Mouse (Mus musculus): Measurements from ENCODE around the gene Large1.
"Not testable (repeated sequence)": the region's sequence is repeated elsewhere in the genome, so short reads cannot be mapped to it uniquely, and the experiment has no call there.

The Large1 gene

DNA sequence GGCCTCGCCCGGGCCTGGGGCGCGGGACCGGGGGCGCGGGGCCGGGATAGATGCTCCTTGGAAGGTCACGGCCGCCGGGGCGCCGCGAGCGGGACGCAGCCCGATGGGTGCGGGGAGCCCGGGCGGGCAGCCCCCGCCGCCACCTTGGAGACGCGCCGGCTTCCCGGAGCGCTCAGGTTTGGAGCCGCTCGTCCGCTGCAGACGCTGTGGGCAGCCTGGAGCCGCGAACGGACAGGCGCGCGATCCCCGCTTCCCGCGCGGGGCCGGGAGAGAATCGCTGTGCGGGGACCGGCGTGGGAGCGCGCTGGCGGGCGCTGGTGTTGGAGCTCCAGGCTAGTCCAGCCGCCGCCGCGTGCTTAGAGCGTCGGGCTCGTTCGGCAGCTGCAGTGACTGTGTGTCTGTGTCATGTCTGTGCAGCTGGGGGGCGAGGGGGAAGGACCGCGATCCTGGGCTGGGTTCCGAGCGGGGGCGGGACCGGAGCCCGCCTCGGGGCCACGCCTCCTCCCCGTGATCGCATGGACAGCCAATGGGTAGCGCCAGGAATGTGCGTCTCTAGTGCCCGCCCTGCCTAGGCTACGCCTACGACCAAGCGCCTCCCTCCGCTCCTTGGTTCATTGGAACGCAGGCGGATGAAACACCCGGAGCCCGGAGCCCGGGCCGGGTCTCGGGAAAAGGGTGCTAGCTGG is at the start of gene Large1:
TSS of gene Large1 (minus strand) at position 433 of the 686 bp plus-strand sequence.
- peak; percentile 99 for DNase-seq (ENCODE audit: low read depth)

DNA sequence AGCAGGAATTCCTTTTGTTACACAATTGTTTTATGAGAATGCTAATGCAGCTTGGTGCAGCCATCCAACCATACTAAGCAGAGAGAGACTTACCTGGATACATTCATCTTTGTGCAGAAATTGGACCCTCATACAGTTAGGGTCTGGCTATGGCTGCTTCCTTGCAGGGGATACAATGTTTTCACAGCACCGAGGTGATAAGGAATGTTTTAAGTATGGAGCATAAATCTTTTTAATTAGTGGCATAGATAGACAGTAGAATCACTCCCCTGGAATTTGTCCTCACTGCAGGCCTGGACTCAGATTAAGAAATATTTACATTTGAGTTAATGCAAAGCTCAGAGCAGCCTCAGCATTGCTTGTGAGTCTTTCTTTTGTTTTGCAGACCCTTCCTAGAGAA is 47.0 kb upstream of the Large1 start:
- DNase-seq (ENCODE audit: low read depth), result no peak

DNA sequence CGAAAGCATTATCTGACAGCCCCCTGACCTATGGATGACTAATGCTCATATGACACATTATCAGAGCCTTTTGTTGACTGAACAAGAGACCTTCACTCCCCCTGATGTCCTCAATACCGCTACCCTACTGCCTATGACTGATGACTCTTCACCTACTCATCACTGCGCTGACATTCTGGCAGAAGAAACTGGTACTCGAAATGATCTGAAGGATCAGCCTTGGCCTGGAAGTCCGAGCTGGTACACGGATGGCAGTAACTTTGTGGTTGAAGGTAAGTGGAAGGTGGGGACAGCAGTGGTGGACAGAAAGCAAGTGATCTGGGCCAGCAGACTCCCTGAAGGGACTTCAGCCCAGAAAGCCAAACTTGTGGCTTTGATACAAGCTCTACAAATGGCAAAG is 19.7 kb upstream of the Large1 start:
- not testable (repeated sequence) for DNase-seq (ENCODE audit: low read depth)

DNA sequence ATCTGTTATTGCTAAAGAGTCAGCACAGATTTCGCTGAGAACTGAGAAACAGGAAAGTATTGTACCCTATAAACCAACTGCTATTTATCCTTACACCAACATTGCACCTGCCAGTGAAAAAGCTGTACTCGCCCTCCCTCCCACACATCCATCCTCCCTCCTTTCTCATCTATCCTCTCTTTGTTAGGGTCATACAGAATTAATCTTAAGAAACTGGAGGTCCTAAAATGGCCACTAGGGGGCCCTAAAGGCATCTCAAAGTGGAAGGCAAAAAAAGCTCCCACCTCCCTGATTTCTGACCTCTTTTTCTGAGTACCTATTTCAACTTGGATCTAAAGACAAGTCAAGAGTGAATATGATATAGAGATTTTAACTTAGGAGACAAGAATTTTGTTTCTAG is 2.6 kb upstream of the Large1 start:
- peak; percentile 85 for DNase-seq (ENCODE audit: low read depth)

DNA sequence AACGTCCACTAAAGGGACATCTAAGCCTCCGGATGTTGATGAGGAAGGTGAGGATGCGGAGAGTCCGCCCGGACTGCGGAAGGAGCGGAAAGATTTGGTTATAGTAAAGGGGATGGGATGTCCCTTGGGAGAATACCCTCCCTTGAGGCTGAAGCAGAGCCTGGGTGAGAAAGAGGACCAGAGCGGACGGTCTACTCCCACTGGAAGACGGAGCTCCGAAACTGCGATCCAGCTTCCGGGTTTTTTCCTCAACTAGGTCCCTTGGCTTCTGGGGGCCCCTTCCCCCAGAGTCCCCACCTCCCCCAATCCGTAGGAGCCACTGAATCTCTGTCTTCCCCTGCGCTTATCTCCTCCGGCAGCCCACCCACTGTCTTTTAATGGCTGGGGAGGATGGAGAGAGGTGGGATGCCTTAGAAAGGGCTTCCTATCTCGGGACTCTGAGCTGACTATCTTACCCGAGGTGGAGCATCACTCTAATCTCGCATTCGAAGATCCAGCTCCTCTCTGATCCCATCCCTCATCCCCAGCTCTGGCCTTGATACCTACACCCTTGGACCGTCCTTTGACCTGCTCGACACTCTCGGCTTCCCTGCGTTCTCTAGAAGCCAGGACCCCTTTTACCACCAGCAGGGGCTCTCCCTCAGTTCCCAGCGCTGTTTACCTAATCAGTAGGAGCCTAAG is 1.0 kb upstream of the Large1 start:
- DNase-seq (ENCODE audit: low read depth), result peak; percentile 76

DNA sequence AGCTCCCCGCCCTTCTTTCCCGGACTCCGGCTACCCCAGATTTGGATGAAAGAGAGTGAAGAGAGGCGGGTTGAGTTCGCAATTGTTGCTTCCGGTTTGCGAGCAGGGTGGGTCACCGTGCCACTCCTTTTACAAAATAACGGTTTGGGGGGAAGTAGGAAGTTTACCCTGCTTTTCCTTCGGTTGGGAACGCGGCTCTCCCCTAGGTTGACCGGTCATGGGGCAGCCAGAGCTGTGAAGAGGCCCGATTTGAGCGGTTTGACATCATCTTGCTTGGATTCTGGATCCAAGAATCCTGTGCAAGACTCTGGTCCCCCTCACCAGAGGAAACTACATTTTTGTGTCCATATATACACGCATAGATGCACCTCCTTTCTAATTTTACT is 447 bp upstream of the Large1 start:
- DNase-seq (ENCODE audit: low read depth), result no peak

DNA sequence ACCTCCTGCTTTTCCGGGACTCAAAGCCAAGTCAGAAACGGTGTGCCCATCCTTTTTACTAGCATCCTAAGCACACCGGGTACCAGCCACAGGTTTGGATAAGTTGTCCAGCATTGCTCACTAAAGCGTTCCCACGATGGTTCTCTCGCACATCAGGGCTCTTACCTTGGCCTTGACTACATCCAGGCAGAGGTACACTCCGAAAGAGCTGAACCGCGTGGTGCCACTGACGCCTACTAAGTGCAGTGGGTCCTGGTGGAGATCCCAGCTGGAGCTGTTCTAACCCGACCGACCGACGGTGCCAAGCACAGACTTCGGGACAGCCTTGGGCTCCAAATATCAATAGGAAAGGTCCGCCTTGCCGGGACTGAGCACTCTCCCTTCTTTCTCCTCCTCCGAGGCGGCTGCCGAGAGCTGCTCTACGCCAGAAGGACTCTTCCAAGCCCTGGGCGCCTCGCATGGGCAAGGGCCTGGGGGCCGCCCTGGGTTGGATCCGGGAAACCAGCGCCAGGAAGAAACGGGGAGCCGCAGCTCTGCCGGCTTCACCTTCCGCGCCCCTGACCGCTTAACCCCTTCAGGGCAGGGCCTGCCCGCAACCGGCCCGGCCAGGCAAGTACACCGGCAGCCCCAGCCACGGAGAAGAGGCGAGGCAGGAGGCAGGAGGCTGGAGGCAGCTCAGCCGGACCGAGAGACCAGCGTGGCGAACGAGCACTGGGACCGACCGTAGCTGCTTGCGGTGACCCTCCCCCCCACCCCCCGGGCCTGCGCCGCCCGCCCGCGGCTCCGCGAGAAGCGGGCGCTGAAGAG is 836 bp downstream of the Large1 start:
- peak; percentile 60 for DNase-seq (ENCODE audit: low read depth)

DNA sequence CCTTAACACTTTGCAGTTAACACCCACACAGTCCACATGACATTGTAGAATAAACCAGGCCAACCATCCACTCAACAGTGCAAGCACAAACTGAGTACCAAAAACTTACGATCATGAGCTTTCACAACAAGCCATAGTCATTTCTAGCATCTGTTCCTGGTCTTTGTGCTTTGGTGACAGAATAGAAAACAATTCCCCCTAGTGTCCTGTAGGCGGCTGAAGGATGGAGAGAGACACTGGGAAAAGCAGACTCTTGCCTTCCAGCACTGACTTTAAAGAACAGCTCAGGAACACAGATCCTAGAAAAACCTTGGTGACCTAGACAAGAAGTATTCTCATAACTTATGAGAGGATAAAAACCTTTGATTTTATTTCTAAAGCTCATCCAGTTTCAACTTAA is 3.0 kb downstream of the Large1 start:
- peak; percentile 72 for DNase-seq (ENCODE audit: low read depth)

DNA sequence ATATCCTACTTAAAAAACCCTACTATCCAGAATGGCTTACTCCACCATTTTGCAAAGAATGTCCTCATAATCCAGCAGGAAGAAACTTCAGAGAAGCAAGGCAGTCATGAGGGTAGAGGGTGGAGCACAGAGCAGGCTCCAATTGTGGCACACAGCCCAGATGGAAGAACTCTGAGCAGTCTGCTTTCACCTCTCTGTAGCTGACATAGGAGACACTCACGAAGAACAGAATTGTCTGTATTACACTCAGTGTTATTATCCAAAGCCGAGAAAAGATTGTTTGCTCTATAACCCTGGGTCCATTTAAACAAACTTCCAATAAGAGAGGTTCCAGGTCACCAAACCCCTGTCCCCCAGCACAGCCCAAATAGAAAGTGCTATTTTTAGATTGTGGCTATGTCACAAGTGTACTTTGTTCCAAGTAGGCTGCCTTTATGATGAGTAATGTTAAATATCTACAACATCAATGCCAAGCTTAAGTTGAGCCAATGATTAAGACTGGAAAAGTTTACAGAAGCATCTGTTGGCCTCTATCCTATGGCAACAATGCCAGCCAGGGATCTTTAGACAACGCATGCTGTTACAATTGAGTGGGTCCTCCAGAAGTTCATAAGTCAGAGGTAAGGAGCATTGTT is 10.5 kb downstream of the Large1 start:
- peak; percentile 86 for DNase-seq (ENCODE audit: low read depth)

DNA sequence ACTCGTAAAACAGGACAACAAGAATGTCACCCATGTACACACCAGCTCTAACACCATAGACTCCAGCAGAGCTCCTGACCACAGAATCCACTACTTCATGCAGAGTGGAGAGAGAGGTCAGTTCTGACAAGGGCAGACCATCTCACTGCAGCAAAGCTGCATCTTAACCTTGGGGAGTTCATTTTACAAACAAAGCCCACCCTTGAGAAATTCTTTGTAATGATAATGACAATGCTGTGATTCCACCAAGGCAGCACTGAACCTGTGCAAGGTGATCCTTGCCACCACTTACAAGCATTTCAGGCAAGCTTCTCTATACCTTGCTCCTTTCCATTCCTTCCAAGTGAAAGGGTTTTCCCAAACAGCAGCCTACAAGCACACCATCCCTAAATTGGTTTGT is 16.5 kb downstream of the Large1 start:
- DNase-seq (ENCODE audit: low read depth), result no peak

DNA sequence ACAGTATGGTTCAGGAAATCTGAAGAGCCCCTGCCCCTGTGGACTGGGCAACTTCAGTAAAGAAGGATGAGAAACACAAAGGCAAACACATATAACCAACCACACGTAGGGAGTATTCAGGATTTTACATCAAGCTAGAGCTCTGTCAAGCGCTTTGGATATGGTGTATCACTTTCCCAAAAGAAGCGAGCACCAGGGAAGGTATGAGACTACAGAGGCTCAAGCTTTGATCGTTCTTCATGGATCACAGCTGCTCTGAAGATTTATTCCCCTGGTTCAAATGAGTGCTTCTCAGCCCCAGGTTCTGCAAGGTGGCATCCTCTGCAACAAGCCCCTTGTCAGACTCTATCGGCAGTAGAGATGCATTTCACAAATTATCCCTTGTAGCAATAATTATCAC is 24.2 kb downstream of the Large1 start:
- DNase-seq (ENCODE audit: low read depth), result no peak

DNA sequence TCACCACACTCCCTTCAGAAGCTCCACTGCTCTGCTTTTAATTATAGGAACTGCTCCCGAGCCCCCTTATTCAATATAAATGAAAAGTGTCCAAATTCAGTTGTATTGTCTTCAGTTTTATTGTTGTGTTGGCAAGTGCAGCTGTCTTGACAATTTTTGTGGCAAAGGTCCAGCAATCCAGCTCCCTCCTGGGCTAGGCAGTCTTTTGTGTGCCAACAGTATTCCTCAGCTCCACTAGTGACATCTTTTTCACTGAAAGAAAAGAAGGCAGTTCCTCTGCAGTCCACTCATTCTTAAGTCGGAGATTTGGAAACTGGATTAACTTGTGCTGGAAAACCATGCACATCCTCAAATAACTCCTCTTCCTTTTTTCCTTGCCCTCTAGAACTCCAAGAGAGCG is 25.3 kb downstream of the Large1 start:
- DNase-seq (ENCODE audit: low read depth), result no peak

DNA sequence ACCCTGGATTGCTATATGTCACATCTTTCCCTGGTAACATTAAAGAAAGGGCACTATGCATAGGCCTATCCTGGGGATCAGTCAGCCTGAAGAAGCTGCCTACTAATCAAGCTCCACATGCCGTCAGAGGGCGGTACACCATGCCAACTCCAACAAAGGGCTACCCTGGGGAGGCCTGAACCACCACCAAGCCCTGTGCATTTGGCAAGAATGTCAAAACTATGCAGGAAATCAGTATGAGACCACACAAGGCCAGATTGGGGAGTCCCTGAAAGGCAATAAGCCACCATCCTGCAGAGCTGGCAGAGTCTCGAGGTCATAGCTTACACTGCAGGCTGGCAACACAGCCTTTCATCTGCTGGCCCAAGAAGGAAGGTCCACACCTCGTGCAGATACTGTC is 28.7 kb downstream of the Large1 start:
- DNase-seq (ENCODE audit: low read depth), result peak; percentile 17

DNA sequence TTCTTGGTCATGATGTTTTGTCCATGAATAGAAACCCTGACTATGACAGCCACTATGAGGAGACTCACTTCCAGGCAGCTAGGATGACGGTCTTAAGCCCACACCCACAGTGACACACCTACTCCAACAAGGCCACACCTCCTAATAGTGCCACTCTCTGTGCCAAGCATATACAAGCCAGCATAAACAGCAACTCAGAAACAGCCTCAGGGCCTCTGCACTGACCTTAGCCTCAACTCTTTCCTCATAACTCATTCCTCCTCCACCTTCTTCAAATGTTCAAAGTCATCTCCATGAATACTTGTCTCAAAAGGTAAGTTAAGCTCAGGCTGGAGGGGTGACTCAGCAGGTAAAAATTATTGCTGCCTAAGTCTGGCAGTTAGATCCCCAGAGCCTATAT is 29.7 kb downstream of the Large1 start:
- no peak for DNase-seq (ENCODE audit: low read depth)

DNA sequence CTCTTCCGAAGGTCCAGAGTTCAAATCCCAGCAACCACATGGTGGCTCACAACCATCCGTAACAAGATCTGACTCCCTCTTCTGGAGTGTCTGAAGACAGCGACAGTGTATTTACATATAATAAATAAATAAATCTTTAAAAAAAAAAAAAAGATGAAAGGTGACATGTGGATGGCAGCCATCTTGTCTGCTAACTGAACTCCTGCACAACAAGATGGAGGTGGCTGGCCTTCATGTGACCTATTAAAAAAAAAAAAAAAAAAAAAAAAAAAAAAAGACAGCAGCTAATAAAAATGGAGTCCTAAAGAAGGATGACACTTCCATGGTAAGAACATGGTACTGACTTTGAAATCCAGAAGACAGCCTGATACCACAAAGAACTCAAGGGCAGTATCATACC is 33.8 kb downstream of the Large1 start:
- DNase-seq (ENCODE audit: low read depth), result not testable (repeated sequence)

DNA sequence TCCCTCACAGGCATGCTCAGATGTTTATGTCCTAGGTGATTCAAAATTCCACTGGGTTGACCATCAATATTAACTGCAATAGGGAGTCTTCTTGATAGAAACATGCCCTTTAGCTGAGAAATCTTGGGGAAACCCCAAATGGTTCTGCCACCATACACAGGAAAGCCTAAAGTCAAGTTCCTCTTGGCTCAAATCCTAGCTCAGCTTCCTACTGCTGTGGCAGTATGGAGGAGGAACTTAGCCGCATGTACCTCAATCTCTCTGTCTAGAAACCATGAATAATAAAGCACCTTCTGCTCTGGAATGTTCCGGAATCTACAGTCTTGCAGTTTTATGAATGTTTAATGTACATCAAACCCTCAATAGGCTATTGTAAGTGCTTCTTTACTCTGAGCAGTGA is 39.4 kb downstream of the Large1 start:
- DNase-seq (ENCODE audit: low read depth), result no peak

DNA sequence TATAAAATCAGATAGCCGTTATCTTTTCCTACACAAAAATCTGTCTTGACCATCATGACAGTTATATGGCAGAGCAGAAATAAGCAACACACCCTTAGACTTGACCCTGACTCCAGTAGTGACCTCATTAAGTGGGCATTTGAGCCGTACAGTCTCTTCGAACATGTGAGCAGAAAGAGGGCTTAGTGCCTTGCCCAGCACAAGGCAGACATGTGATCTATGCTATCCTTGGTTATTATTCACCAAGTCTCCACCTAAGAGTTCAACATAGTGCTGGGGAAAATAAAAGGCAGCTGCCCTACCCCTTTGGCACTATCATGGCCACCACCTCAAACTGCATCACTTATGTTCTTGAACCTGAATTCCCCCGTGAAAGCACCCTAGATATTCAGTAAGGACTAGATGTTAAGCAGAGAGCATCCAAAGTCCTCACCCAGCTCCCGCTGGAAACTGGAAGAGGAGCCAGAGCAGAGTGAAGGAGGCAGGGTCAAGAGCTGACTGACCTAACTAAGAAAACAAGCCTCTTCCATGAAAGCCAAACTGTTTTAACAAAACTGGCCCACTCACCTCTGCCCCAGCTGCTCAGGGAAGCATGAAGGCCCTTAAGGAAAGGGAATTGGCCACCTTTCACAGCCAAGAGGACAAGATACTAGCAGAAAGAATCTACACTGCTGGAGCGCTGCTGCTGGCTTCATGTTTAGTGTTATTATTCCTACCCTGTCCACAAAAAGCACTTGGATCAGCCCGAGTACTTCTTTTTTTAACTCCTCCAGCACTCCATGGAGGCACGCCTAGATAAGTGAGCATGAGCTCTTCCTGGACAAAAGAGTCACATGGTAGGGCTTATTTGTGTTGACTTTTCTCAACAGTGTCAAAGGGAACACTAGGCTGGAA is 40.4 kb downstream of the Large1 start:
- DNase-seq (ENCODE audit: low read depth), result no peak

DNA sequence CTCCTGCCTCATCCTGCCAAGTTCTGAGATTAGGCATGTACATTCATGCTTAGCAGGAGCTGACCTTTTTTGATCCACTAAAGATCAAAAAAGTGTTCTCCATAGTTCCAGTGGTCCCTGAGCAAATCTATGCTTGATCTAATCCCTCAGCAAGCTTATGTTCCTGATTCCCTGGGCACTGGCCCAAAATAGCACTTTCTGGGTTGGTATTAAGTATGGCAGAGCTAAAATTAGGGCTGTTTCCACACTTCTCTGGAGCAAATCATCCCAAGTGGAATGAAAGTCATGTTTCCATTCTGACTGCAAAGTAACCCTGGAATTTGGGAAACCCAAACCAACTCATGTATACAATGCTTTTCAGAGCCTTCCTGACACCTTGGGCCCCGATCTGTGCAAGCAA is 42.9 kb downstream of the Large1 start:
- peak; percentile 52 for DNase-seq (ENCODE audit: low read depth)

DNA sequence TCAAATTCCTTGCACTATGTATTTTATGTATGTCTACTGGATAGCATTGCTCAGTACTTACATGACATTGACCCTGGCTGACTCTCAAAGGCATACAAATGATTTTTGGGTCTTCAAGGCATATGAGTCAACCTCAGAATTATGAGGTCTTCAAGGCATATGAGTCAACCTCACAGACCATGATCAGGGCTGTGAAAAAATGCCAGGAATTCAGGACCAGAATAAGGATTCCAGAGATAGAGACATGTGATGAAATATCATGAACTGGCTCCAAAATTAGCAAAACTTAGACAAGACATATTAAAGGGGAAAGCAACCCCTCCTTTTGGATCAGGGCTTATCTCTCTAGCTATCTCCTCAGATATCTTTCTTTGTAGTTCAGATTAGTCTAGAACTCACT is 43.3 kb downstream of the Large1 start:
- DNase-seq (ENCODE audit: low read depth), result peak; percentile 64

DNA sequence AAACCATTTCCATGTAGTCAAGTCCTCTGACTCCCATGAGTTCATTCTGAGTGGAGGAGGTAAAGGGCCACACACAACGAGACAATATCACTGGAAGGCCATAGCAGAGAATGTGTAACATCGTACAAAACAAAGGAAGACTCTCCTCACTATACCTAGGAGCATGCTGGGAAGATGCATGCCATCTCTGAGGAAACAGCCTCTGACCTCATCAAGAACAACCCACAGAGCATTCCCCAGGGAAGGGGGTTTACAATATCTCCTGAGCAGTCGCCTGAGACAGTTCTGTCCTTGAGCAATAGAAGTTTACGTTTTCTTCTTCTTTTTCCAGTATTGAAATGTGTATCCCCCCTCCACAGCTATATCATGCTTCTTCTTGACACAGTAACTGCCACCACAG is 49.4 kb downstream of the Large1 start:
- peak; percentile 25 for DNase-seq (ENCODE audit: low read depth)

DNA sequence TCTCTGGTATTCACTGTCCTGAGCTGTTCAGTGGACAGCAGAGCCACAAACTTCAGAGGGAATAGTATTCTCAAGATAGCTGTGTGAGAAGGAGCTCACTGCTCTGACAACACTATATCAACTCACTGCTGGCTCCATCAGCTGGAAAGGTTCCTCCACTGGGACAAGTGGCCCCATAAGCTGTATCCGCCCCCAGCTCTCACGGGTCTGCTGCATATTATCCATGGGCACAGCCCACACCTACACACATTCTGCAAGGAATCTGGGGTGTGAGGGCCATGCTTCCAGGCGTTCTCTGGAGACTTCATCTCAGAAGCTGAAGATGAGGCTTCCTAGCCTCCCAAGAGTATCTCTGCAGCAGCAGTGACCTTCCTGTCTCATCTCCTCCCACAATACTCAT is 50.4 kb downstream of the Large1 start:
- DNase-seq (ENCODE audit: low read depth), result no peak

DNA sequence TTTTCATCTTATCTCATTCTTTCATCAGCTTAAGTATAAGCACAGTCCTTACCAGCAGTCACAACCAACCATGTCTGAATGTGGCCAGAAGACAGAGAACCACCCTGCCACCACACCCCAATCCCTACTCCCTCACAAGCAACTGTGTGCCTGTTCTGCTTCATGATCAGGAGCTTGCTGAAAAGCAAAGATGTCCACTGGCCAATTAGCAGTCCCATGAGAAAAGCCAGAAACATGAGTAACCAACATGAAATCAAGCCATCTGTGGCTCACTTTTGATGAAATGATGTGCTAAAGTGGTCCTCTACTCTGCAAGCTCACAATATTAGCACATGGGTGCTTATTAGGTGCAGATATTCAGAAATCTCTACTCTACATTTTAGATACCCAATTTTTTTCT is 57.8 kb downstream of the Large1 start:
- DNase-seq (ENCODE audit: low read depth), result no peak

Measured in NIH3T3 (cell line).